Mouse (Mus musculus) common myeloid progenitor, adult 5-6 weeks (primary cell): ENCODE data around the gene Hnrnpll. TPM values are rescaled to one million over a fixed set of nuclear protein-coding genes. Genes with fewer than 3 reads are reported as not detected.

Experiments used
- total RNA-seq: library from RNA; stranded (forward); fragments of 200-1000, 187-1606 nt; gene quantifications from 2 replicates; pipeline ENCODE4 v1.2.3, GENCODE M21; 2017

Gene Hnrnpll
- total RNA-seq, 1 experiment from 2014 or later = 53.9 TPM

Other genes with a start within 250 kb of the Hnrnpll start
- gene Atl2, start 166.2 kb downstream of the Hnrnpll start, total RNA-seq = 49.3 and 71.2 TPM in 2 replicates
- gene Galm, start 65.1 kb upstream of the Hnrnpll start, total RNA-seq = 2.3 and 3.1 TPM in 2 replicates
- 493 and 496 TPM in 2 replicates for gene Srsf7, start 145.0 kb upstream of the Hnrnpll start, total RNA-seq
- gene Ttc39d, start 145.1 kb upstream of the Hnrnpll start, total RNA-seq = not detected in 2 replicates
- 19.0 and 29.5 TPM in 2 replicates for gene Gemin6, start 162.1 kb upstream of the Hnrnpll start, total RNA-seq
- 7.2 and 13.0 TPM in 2 replicates for gene Morn2, start 227.9 kb upstream of the Hnrnpll start, total RNA-seq
- 17.7 and 18.3 TPM in 2 replicates for gene Dhx57, start 228.1 kb upstream of the Hnrnpll start, total RNA-seq
- gene Arhgef33, start 245.1 kb upstream of the Hnrnpll start, total RNA-seq = not detected in 2 replicates